Mouse (Mus musculus) intestine, embryonic 15.5 days (tissue): ENCODE results near the gene Asic3. TPM values are rescaled to one million over a fixed set of nuclear protein-coding genes. Genes with fewer than 3 reads are reported as not detected.
A peak's percentile ranks its signal among the peaks of the same experiment; 100 is the strongest.

Source experiments
- ATAC-seq: fragments of 200-750 bp; cut with Nextera tagmentation; 2 replicates; pipeline ENCODE4 v1.8.0; 2017; ENCODE audit warnings: moderate TSS enrichment, moderate library complexity
- H3K27ac ChIP-seq: fragments of 300-500 bp; sonication (generic); 2 replicates; pipeline ENCODE4 v1.5.1; 2015; ENCODE audit warnings: mild to moderate bottlenecking, inconsistent platforms
- H3K27me3 ChIP-seq: fragments of 300-500 bp; sonication (generic); replicated peaks from 2 replicates; pipeline ENCODE4 v1.6.1; 2015; ENCODE audit warnings: inconsistent platforms
- H3K36me3 ChIP-seq: fragments of 300-500 bp; sonication (generic); 2 replicates; pipeline ENCODE4 v1.6.1; 2015; ENCODE audit warnings: inconsistent platforms
- H3K4me1 ChIP-seq: fragments of 300-500 bp; sonication (generic); replicated peaks from 2 replicates; pipeline ENCODE4 v1.6.1; 2015; ENCODE audit warnings: inconsistent platforms
- H3K4me2 ChIP-seq: fragments of 300-500 bp; sonication (generic); replicated peaks from 2 replicates; pipeline ENCODE4 v1.6.1; 2015; ENCODE audit warnings: mild to moderate bottlenecking, inconsistent platforms
- H3K4me3 ChIP-seq: fragments of 300-500 bp; sonication (generic); replicated peaks from 2 replicates; pipeline ENCODE4 v1.5.1; 2015; ENCODE audit warnings: inconsistent platforms
- H3K9ac ChIP-seq: fragments of 300-500 bp; sonication (generic); 2 replicates; pipeline ENCODE4 v1.6.1; 2015; ENCODE audit warnings: inconsistent platforms
- H3K9me3 ChIP-seq: fragments of 300-500 bp; sonication (generic); 2 replicates; pipeline ENCODE4 v1.6.1; 2016; ENCODE audit warnings: inconsistent platforms
- WGBS: fragments of 180-500 bp; shearing (Covaris S2); methylation state at CpG from one replicate; pipeline ENCODE4 v1.1.7; 2015; 5-methylcytosine and 5-hydroxymethylcytosine counted together
- polyA plus RNA-seq: library from polyadenylated mRNA; unstranded; fragments of >200 nt; fragmentation: Nextera tagmentation; extraction: Ambion mirVana; gene quantifications from 2 replicates; pipeline ENCODE4 v1.2.1, GENCODE M21; 2015

Asic3 gene
- polyA plus RNA-seq, 1 experiment from 2014 or later, result 0.14 TPM

- Histone ChIP-seq H3K4me3 (peak overlapping the region; percentile 62), H3K36me3 (peaks cover 13% of the 10 kb centered on the region), H3K4me2 (peak overlapping the region; percentile 81), H3K27me3 (no peaks in the 10 kb centered on the region), H3K4me1 (peaks cover 38% of the 10 kb centered on the region), H3K27ac (peak overlapping the region; percentile 90), H3K9ac (peak overlapping the region; percentile 57), H3K9me3 (no peaks in the 10 kb centered on the region)
- WGBS, result under 1% methylated on average over 29 of the region's 30 CpGs
- 0 out of 2 replicates have a peak, but pooled peaks have one; percentile 2 for ATAC-seq
Observed at GRCm38 (mm10) chr5:24425421-24426036, 12.3 kb downstream of the Asic3 start.

GRCm38 (mm10) chr5:24426037-24426432, 12.8 kb downstream of the Asic3 start:
- WGBS, result 1% methylated on average over 10 of the region's 10 CpGs
- Histone ChIP-seq H3K27me3 (no peaks in the 10 kb centered on the region), H3K9me3 (no peaks in the 10 kb centered on the region), H3K27ac (peak overlapping the region; percentile 90), H3K4me3 (peak overlapping the region; percentile 62), H3K4me1 (peaks cover 38% of the 10 kb centered on the region), H3K36me3 (peaks cover 18% of the 10 kb centered on the region), H3K9ac (peak overlapping the region; percentile 57), H3K4me2 (peak overlapping the region; percentile 81)
- ATAC-seq, result no peak

- Histone ChIP-seq H3K4me3 (peak overlapping the region; percentile 62), H3K9ac (peak overlapping the region; percentile 57), H3K27ac (peak overlapping the region; percentile 84), H3K27me3 (no peaks in the 10 kb centered on the region), H3K4me2 (peak overlapping the region; percentile 81), H3K9me3 (no peaks in the 10 kb centered on the region), H3K36me3 (peaks cover 25% of the 10 kb centered on the region), H3K4me1 (peaks cover 38% of the 10 kb centered on the region)
- ATAC-seq, result no peak
- WGBS, result 12% methylated on average over 9 of the region's 9 CpGs
Observed at GRCm38 (mm10) chr5:24426556-24427284, 13.5 kb downstream of the Asic3 start.

GRCm38 (mm10) chr5:24427285-24427633, 14.1 kb downstream of the Asic3 start:
- Histone ChIP-seq H3K27me3 (no peaks in the 10 kb centered on the region), H3K4me1 (peaks cover 38% of the 10 kb centered on the region), H3K36me3 (peaks cover 30% of the 10 kb centered on the region), H3K4me3 (peak overlapping the region; percentile 62), H3K4me2 (peak overlapping the region; percentile 81), H3K27ac (peak overlapping the region; percentile 84), H3K9ac (peak overlapping the region; percentile 57; the same call in 1 of the 2 replicates), H3K9me3 (no peaks in the 10 kb centered on the region)
- ATAC-seq, result no peak; the same call in 1 of the 2 replicates
- 34% methylated on average over 12 of the region's 12 CpGs for WGBS

GRCm38 (mm10) chr5:24427981-24428402, 14.8 kb downstream of the Asic3 start:
- Histone ChIP-seq H3K27ac (peak overlapping the region; percentile 84), H3K36me3 (peaks cover 37% of the 10 kb centered on the region), H3K27me3 (no peaks in the 10 kb centered on the region), H3K4me1 (peaks cover 32% of the 10 kb centered on the region), H3K9ac (peak overlapping the region; percentile 47), H3K4me3 (peak overlapping the region; percentile 62), H3K4me2 (peak overlapping the region; percentile 81), H3K9me3 (no peaks in the 10 kb centered on the region)
- peak; percentile 58 for ATAC-seq
- WGBS, result 14% methylated on average over 15 of the region's 15 CpGs

GRCm38 (mm10) chr5:24428596-24428995, 15.4 kb downstream of the Asic3 start:
- 23% methylated on average over 9 of the region's 9 CpGs for WGBS
- ATAC-seq, result 0 out of 2 replicates have a peak, but pooled peaks have one; percentile 2
- Histone ChIP-seq H3K4me2 (peak overlapping the region; percentile 81), H3K4me3 (peak overlapping the region; percentile 38), H3K4me1 (peaks cover 31% of the 10 kb centered on the region), H3K36me3 (peaks cover 43% of the 10 kb centered on the region), H3K9me3 (no peaks in the 10 kb centered on the region), H3K9ac (peak overlapping the region; percentile 47), H3K27ac (peak overlapping the region; percentile 66), H3K27me3 (no peaks in the 10 kb centered on the region)

GRCm38 (mm10) chr5:24433993-24434392, 20.8 kb downstream of the Asic3 start:
- ATAC-seq, result no peak
- no peaks in the 10 kb centered on the region for H3K9me3 ChIP-seq
- H3K9ac ChIP-seq, result no peak overlapping the region
- H3K27ac ChIP-seq, result no peak overlapping the region
- no peak overlapping the region for H3K4me3 ChIP-seq
- no peak overlapping the region for H3K4me2 ChIP-seq
- 88% methylated on average over 8 of the region's 8 CpGs for WGBS
- H3K36me3 ChIP-seq, result peaks cover 73% of the 10 kb centered on the region
- no peaks in the 10 kb centered on the region for H3K4me1 ChIP-seq
- H3K27me3 ChIP-seq, result no peaks in the 10 kb centered on the region

- H3K4me1 ChIP-seq, result peaks cover 18% of the 10 kb centered on the region
- H3K4me2 ChIP-seq, result no peak overlapping the region
- H3K9ac ChIP-seq, result no peak overlapping the region
- H3K4me3 ChIP-seq, result no peak overlapping the region
- H3K36me3 ChIP-seq, result peaks cover 39% of the 10 kb centered on the region
- 94% methylated on average over 8 of the region's 8 CpGs for WGBS
- no peak for ATAC-seq
- H3K9me3 ChIP-seq, result no peaks in the 10 kb centered on the region
- H3K27ac ChIP-seq, result no peak overlapping the region
- H3K27me3 ChIP-seq, result no peaks in the 10 kb centered on the region
Observed at GRCm38 (mm10) chr5:24441187-24441586, 28.0 kb downstream of the Asic3 start.

- H3K36me3 ChIP-seq, result peaks cover 37% of the 10 kb centered on the region
Observed at GRCm38 (mm10) chr5:24442029-24442428, 28.8 kb downstream of the Asic3 start.

GRCm38 (mm10) chr5:24443204-24443603, 30.0 kb downstream of the Asic3 start:
- no peaks in the 10 kb centered on the region for H3K9me3 ChIP-seq
- 89% methylated on average over 7 of the region's 7 CpGs for WGBS
- no peak overlapping the region for H3K9ac ChIP-seq
- no peak overlapping the region for H3K27ac ChIP-seq
- H3K36me3 ChIP-seq, result peaks cover 37% of the 10 kb centered on the region
- H3K4me1 ChIP-seq, result peaks cover 31% of the 10 kb centered on the region
- no peaks in the 10 kb centered on the region for H3K27me3 ChIP-seq
- no peak for ATAC-seq
- no peak overlapping the region for H3K4me2 ChIP-seq
- no peak overlapping the region for H3K4me3 ChIP-seq

More at GRCm38 (mm10) chr5:24442029-24442428, 28.8 kb downstream of the Asic3 start:
- no peak overlapping the region for H3K27ac ChIP-seq
- no peak overlapping the region for H3K4me3 ChIP-seq
- H3K4me2 ChIP-seq, result no peak overlapping the region
- no peaks in the 10 kb centered on the region for H3K27me3 ChIP-seq
- H3K9ac ChIP-seq, result no peak overlapping the region
- ATAC-seq, result no peak
- 85% methylated on average over 9 of the region's 9 CpGs for WGBS
- H3K9me3 ChIP-seq, result no peaks in the 10 kb centered on the region
- peaks cover 23% of the 10 kb centered on the region for H3K4me1 ChIP-seq

- Histone ChIP-seq H3K27ac (no peak overlapping the region), H3K9ac (peak overlapping the region; percentile 97), H3K4me1 (peaks cover 31% of the 10 kb centered on the region), H3K27me3 (no peaks in the 10 kb centered on the region), H3K4me3 (peak overlapping the region; percentile 96), H3K4me2 (peak overlapping the region; percentile 85), H3K36me3 (peaks cover 33% of the 10 kb centered on the region), H3K9me3 (no peaks in the 10 kb centered on the region)
- no peak for ATAC-seq
- WGBS, result 83% methylated on average over 12 of the region's 12 CpGs
Observed at GRCm38 (mm10) chr5:24443927-24444326, 30.7 kb downstream of the Asic3 start.

- no peaks in the 10 kb centered on the region for H3K27me3 ChIP-seq
- peak within 1 kb of the TSS; percentile 85 for H3K4me2 ChIP-seq
- ATAC-seq, result peak; percentile 88
- peak within 1 kb of the TSS; percentile 92 for H3K27ac ChIP-seq
- peaks cover 31% of the 10 kb centered on the region for H3K4me1 ChIP-seq
- H3K9ac ChIP-seq, result peak within 1 kb of the TSS; percentile 97
- H3K4me3 ChIP-seq, result peak within 1 kb of the TSS; percentile 96
- WGBS, result 0% methylated on average over 60 of the region's 60 CpGs
- H3K36me3 ChIP-seq, result peaks cover 24% of the 10 kb centered on the region
- no peaks in the 10 kb centered on the region for H3K9me3 ChIP-seq
Observed at GRCm38 (mm10) chr5:24444746-24445427, 31.7 kb downstream of the Asic3 start, which contains the start of gene Fastk. Gene Fastk, minus strand, starts transcription at chr5:24445287.
